Mouse (Mus musculus) brain, embryonic 14.5 days (tissue): ENCODE results near the gene Tnfsf9.

Experiments used
- CTCF ChIP-seq: fragments of 200-500 bp; IDR thresholded peaks from 2 replicates; pipeline ENCODE4 v1.5.1; 2012; ENCODE audit warnings: inconsistent platforms, mild to moderate bottlenecking, moderate library complexity, borderline replicate concordance; ENCODE audit not compliant: insufficient read depth, insufficient read length; ENCODE audit errors: extremely low read depth
- POLR2A ChIP-seq: fragments of 200-500 bp; IDR thresholded peaks from 2 replicates; pipeline ENCODE4 v1.6.1; 2012; ENCODE audit warnings: mild to moderate bottlenecking, inconsistent platforms, borderline replicate concordance; ENCODE audit not compliant: poor library complexity, insufficient read depth, insufficient read length, severe bottlenecking; ENCODE audit errors: extremely low read depth

GRCm38 (mm10) chr17:57087049-57087832, 17.9 kb upstream of the Tnfsf9 start, which contains the start of gene Tubb4a:
- TF ChIP-seq CTCF (no peak), POLR2A (peak; percentile 69; the same call in 1 of the 2 replicates)
